Mouse (Mus musculus): Measurements from ENCODE around the gene Olfr1094.

Gene Olfr1094

GRCm38 (mm10) chr2:86824363-86824762 lies at the start of gene Olfr1094:
Gene Olfr1094 (plus strand): TSS chr2:86824663.
- no peak for DNase-seq

GRCm38 (mm10) chr2:86782179-86782578 lies 42.3 kb upstream of the Olfr1094 start, which contains the start of gene Olfr1093:
Gene Olfr1093 (plus strand): TSS chr2:86782479.
- no peak for DNase-seq

GRCm38 (mm10) chr2:86809918-86810317 lies 14.5 kb upstream of the Olfr1094 start, which contains the start of gene Olfr141:
Gene Olfr141 (minus strand): TSS chr2:86810018.
- no peak for DNase-seq

GRCm38 (mm10) chr2:86851596-86851995 lies 27.1 kb downstream of the Olfr1094 start, which contains the start of gene Olfr1095:
Gene Olfr1095 (minus strand): TSS chr2:86851696.
- no peak for DNase-seq

GRCm38 (mm10) chr2:86874702-86875101 lies 50.2 kb downstream of the Olfr1094 start, which contains the start of gene Gm13723:
Gene Gm13723 (minus strand): TSS chr2:86874802.
- no peak for DNase-seq

Measured in heart, adult 11 months (tissue).